Mouse (Mus musculus) left cerebral cortex, adult 6 months (tissue): ENCODE data around the gene Tapt1. TPM values are rescaled to one million over a fixed set of nuclear protein-coding genes. Genes with fewer than 3 reads are reported as not detected.

Experiments
- long read RNA-seq, 2 experiments: library from polyadenylated mRNA; unstranded; transcript quantifications; one replicate each; pipeline ENCODE4 v2.0.0; 2019 to 2020
- polyA plus RNA-seq: library from polyadenylated mRNA; unstranded; fragments of <200 nt; fragmentation: Nextera tagmentation; gene quantifications from 2 replicates; pipeline ENCODE4 v1.2.3, GENCODE M21; 2021

Tapt1 gene
- polyA plus RNA-seq, result 5.1 and 8.1 TPM in 2 replicates
- long read RNA-seq, experiment 1, transcript Tapt1-201 (14 exons, 3,513 nt), result major isoform, 6 of 28 reads
- long read RNA-seq, experiment 1, partial matches to known transcripts, result 6 of 28 reads
- long read RNA-seq, experiment 1, other reads (novel, unspliced or antisense), result 16 of 28 reads
- long read RNA-seq, experiment 2, partial matches to known transcripts, result 3 of 13 reads
- long read RNA-seq, experiment 2, other reads (novel, unspliced or antisense), result 10 of 13 reads

GRCm38 (mm10) chr5:44226521-44227461 is at the start of gene Tapt1:
TSS of gene Tapt1 (minus strand) at chr5:44226626.

Other genes starting within 250 kb of the Tapt1 start
- gene Fgfbp1, start 244.8 kb downstream of the Tapt1 start, polyA plus RNA-seq, result 4.3 and 4.5 TPM in 2 replicates
- gene Prom1, start 124.6 kb downstream of the Tapt1 start, polyA plus RNA-seq, result 5.5 and 6.2 TPM in 2 replicates